Mouse (Mus musculus) inflammation-experienced regulatory T-cells (primary cell): ENCODE results near the gene Ifng. TPM values are rescaled to one million over a fixed set of nuclear protein-coding genes. Genes with fewer than 3 reads are reported as not detected.

ENCODE experiments used
- polyA plus RNA-seq, 2 experiments: library from polyadenylated mRNA; unstranded; fragments of 100-300 nt; shearing (Covaris generic); gene quantifications; one replicate each; pipeline ENCODE4 v1.2.1; 2017

Gene Ifng
- polyA plus RNA-seq: 10 to 100 TPM; 17.2 to 28.6 TPM

GRCm38 (mm10) chr10:118440742-118441240, at the start of gene Ifng:
Ifng (plus strand) TSS chr10:118441046.

Other genes starting within 250 kb of the Ifng start
- gene Il22, start 236.1 kb upstream of the Ifng start, polyA plus RNA-seq: not detected
- not detected for gene Gm32717, start 200.3 kb upstream of the Ifng start, polyA plus RNA-seq
- gene Gm32802, start 182.4 kb upstream of the Ifng start, polyA plus RNA-seq: not detected
- under 1 TPM in 1 of 2 experiments, not detected in 1; 0.93 TPM for gene Iltifb, start 146.0 kb upstream of the Ifng start, polyA plus RNA-seq
- gene Gm9040, start 114.1 kb upstream of the Ifng start, polyA plus RNA-seq: not detected
- gene Gm9044, start 108.6 kb upstream of the Ifng start, polyA plus RNA-seq: not detected
- under 1 TPM; 0.11 to 0.24 TPM for gene Gm9045, start 103.2 kb upstream of the Ifng start, polyA plus RNA-seq
- not detected for gene Gm9046, start 97.8 kb upstream of the Ifng start, polyA plus RNA-seq
- gene Gm9048, start 92.4 kb upstream of the Ifng start, polyA plus RNA-seq: not detected
- gene Gm9049, start 86.9 kb upstream of the Ifng start, polyA plus RNA-seq: under 1 TPM; 0.11 to 0.24 TPM